Mouse (Mus musculus): ENCODE data around the gene Dglucy.

DNA sequence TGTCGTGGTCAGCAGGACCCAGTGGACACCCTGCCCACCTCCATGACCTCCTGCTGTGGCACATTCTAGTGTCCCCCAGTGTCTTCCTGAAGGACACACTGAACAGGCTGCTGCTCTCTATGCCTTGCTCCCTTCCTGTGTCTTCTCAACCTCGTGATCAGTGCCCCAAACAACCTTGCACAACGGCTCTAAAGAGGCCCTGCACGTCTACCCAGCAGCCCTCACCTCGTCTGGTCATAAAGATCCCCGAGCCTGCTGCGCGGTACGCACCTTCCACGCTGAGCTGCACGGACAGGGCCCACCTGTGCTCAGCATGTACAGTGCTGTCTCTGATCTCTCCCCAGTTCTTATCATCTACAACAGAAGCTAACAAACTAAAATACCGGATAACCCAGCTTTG, 167.1 kb downstream of the Dglucy start:
- TF ChIP-seq CTCF (IDR thresholded peaks at IDR 0.05; ENCODE audit: low read depth) (no peak), EP300 (optimal IDR thresholded peaks at IDR 0.05) (no peak)

All from stomach, postnatal 0 days (tissue).